ENCODE assay signal across 7 mouse cellular contexts in genomic region chr14:34616821-34617220, GRCm38 (mm10). TPM values are rescaled to one million over a fixed set of nuclear protein-coding genes. Genes with fewer than 3 reads are reported as not detected.
DNase-seq lines count a peak whose midpoint lies in the region; ATAC-seq and TF ChIP-seq lines count a peak whose summit lies in the region.

No protein-coding gene starts in this region.

- intact Hi-C loops in left cerebral cortex, postnatal 4 days (cut with DNase I), result no loop called here

- no peak overlapping the region for H3K4me3 ChIP-seq in midbrain, embryonic 13.5 days (replicated peaks)
- no peak overlapping the region for H3K4me3 ChIP-seq in small intestine, adult 2 months (ENCODE audit: low read depth, low read length)

- H3K4me2 ChIP-seq in midbrain, embryonic 13.5 days (replicated peaks), result no peak overlapping the region

- H3K4me1 ChIP-seq in midbrain, embryonic 13.5 days (replicated peaks), result peaks cover 9% of the 10 kb centered on the region; the same call in 1 of the 2 replicates
- H3K4me1 ChIP-seq in small intestine, adult 2 months (ENCODE audit: control insufficient read depth, insufficient read depth, insufficient read length, low read length), result peaks cover 6% of the 10 kb centered on the region; the same call in 1 of the 2 replicates

- WGBS in midbrain, embryonic 13.5 days, result 1% methylated on average over 8 of the region's 8 CpGs
- WGBS in small intestine, adult 2 months, result 3% methylated on average over 8 of the region's 8 CpGs

- peak; percentile 67 for ATAC-seq in midbrain, embryonic 13.5 days

- DNase-seq in adrenal gland, postnatal 10 days, result peak; percentile 91
- DNase-seq in embryo, embryonic 9.5 days (ENCODE audit: extremely low spot score), result peak; percentile 86
- DNase-seq in heart, adult 11 months, result peak; percentile 96
- DNase-seq in kidney, adult 11 months, result peak; percentile 76
- DNase-seq in left cerebral cortex, postnatal 4 days, result peak; percentile 86

- peak; percentile 99 for TF ChIP-seq CTCF in small intestine, adult 2 months (IDR thresholded peaks at IDR 0.05; ENCODE audit: extremely low read depth, insufficient read length, insufficient replicate concordance, low read depth, low read length)

- H3K9ac ChIP-seq in midbrain, embryonic 13.5 days (replicated peaks), result no peak overlapping the region

- H3K27ac ChIP-seq in midbrain, embryonic 13.5 days, result no peak overlapping the region
- H3K27ac ChIP-seq in small intestine, adult 2 months (ENCODE audit: insufficient read depth, low read depth, low read length), result no peak overlapping the region

- no peak for TF ChIP-seq POLR2A in small intestine, adult 2 months (IDR thresholded peaks at IDR 0.05; ENCODE audit: low read depth, low read length)

- no peaks in the 10 kb centered on the region for H3K36me3 ChIP-seq in midbrain, embryonic 13.5 days
- H3K36me3 ChIP-seq in small intestine, adult 2 months (ENCODE audit: control insufficient read depth, insufficient read depth, low read length), result no peaks in the 10 kb centered on the region

- peaks cover 35% of the 10 kb centered on the region for H3K27me3 ChIP-seq in midbrain, embryonic 13.5 days
- H3K27me3 ChIP-seq in small intestine, adult 2 months (ENCODE audit: control insufficient read depth, insufficient read depth, low read length), result no peaks in the 10 kb centered on the region

- no peaks in the 10 kb centered on the region for H3K9me3 ChIP-seq in midbrain, embryonic 13.5 days

RNA-seq across cellular contexts. Expression of gene Opn4, which starts 16.9 kb away (rescaled TPM):
- not detected for total RNA-seq in adrenal gland, postnatal 10 days (2021)
- total RNA-seq in left cerebral cortex, postnatal 4 days (2021), result not detected
- polyA plus RNA-seq in midbrain, embryonic 13.5 days (2015; fragmentation: Nextera tagmentation; extraction: Ambion mirVana), result 0.16 TPM in 1 of 2 replicates, not detected in the other
- not detected in 2 replicates for polyA plus RNA-seq in small intestine, adult 2 months (2012; rRNA removed)

RNA-seq across cellular contexts. Expression of gene Ldb3, which starts 28.3 kb away (rescaled TPM):
- 10 to 100 TPM; 26.5 to 94.8 TPM for total RNA-seq in adrenal gland, postnatal 10 days (2021)
- total RNA-seq in left cerebral cortex, postnatal 4 days (2021), result 1 to 10 TPM; 1.5 to 1.7 TPM
- polyA plus RNA-seq in midbrain, embryonic 13.5 days (2015; fragmentation: Nextera tagmentation; extraction: Ambion mirVana), result 0.11 and 0.32 TPM in 2 replicates
- 29.9 and 102 TPM in 2 replicates for polyA plus RNA-seq in small intestine, adult 2 months (2012; rRNA removed)

RNA-seq across cellular contexts. Expression of gene Wapl, which starts 56.9 kb away (rescaled TPM):
- 10 to 100 TPM; 71.0 to 71.4 TPM for total RNA-seq in adrenal gland, postnatal 10 days (2021)
- total RNA-seq in left cerebral cortex, postnatal 4 days (2021), result 10 to 100 TPM; 34.4 to 38.7 TPM
- polyA plus RNA-seq in midbrain, embryonic 13.5 days (2015; fragmentation: Nextera tagmentation; extraction: Ambion mirVana), result 20.8 and 22.5 TPM in 2 replicates
- polyA plus RNA-seq in small intestine, adult 2 months (2012; rRNA removed), result 2.1 and 6.0 TPM in 2 replicates

Comparison
In these comparisons a context has a peak if more than half of its experiments do, and no peak if none do; other contexts are left out.
1. RNA of gene Ldb3, which starts 28.3 kb away (total RNA-seq): 26.5 to 94.8 TPM in adrenal gland, postnatal 10 days; 1.5 to 1.7 TPM in left cerebral cortex, postnatal 4 days; every median in the first group is over 10 times any median in the second.
2. Peak in every context shown above with its lines, with median percentiles within 50 percentile points of each other: DNase-seq.